Mouse (Mus musculus) layer of hippocampus, adult 9-10 months (tissue): ENCODE data around the gene Rapgef6.

Source experiments
- DNase-seq: peaks from one replicate; pipeline ENCODE4 v3.0.0; 2022; ENCODE audit warnings: low spot score

Rapgef6 gene

GRCm38 (mm10) chr11:54693696-54694095, 171.0 kb downstream of the Rapgef6 start:
- no peak for DNase-seq

- DNase-seq, result no peak
Measured at GRCm38 (mm10) chr11:54694291-54694690, 171.6 kb downstream of the Rapgef6 start.

GRCm38 (mm10) chr11:54695951-54696350, 173.3 kb downstream of the Rapgef6 start:
- DNase-seq, result no peak

- DNase-seq, result no peak
Measured at GRCm38 (mm10) chr11:54697611-54698010, 175.0 kb downstream of the Rapgef6 start.

DNA sequence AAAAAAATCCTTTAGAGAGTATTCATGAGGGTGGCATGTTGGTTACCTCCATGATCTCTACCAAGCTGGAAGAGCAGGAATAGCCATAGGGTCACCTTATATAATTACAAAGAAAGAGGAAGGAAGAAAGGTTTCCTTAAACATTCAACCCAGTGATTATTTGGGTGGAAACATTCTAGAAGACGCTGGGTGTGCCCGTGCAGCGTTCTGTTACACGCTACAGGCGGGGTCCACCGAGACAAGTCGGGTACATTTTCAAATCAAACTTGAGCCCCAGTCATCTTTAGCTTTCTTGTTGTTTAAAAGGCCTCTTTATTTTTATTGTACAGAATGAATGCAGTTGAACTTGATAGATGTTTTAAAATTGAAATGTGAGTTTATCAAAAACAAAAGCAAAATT, 176.0 kb downstream of the Rapgef6 start:
- no peak for DNase-seq

DNA sequence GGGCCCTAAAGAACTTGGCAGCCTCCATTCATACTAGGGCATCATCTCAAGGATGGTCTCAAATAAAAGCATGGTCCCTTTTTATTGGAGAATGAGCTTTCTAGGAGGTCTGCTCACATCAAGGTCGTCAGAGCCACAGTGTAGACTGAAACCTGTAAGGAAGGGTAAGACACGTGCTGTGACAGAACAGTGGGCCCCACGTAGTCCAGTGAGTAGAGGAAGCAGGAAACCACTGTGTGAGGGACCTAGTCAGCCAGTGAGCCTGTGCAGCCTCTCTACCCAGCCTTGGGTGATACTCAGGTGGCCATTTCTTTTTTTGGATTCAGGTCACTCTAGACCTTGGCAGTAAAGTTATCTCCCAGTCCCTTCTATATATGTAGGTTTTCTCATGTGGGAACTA, 177.3 kb downstream of the Rapgef6 start:
- no peak for DNase-seq

DNA sequence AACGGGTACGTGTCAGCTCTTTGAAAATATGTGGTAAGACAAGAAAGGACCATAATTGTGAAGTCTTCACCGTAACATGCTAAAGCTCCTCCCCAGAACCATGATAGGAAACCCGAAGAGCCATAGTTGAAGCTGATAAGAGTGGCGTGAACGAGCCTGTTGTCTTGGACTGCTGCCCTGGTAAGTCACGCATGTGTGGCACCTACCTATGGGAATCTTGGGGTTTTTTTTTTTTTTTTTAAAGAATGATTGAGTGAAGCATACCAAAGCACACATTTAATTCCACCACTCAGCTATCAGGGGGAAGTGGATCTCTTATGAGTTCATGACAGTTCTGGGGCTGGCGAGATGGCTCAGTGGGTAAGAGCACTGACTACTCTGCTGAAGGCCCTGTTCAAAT, 179.2 kb downstream of the Rapgef6 start:
- DNase-seq, result no peak

- DNase-seq, result peak; percentile 77
Measured at GRCm38 (mm10) chr11:54703306-54703705, 180.7 kb downstream of the Rapgef6 start.

DNA sequence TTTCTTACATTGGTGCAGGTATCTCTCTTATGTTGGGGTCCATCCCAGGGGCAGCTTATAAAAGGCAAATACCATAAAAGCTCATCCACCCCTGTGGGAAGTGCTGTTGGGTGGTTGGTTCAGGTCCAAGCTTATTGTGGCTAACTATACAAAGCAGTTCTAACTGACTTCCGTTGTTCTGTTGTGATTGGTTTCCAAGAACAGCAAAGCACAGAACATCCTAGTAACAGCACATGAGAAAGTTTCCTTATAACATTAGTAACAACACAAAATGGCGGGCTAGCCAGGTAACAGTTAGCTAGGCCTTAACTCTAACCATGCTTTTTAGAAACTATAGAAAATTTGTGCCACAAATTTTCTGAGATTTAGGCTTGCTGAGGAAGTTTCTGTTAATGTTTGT, 185.5 kb downstream of the Rapgef6 start:
- no peak for DNase-seq

DNA sequence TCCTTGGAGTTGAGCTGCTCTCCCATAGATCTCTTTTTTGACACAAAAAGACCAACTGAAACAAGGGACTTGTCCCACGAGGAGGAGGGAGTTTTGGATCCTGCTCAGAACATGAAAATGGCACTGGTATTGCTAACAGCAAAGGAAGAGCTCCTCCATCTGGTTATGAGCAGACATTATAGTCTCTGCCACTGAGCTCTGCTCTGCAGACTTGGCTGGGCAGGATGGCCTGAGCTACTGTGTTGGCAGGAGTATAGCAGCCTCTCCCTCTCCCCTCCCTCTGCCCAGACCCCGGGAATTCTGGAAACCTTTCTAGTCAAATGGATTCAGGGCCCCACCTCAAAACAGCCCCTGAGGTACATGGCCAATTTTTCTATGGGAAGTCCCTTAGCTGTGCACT, 187.0 kb downstream of the Rapgef6 start:
- no peak for DNase-seq

DNA sequence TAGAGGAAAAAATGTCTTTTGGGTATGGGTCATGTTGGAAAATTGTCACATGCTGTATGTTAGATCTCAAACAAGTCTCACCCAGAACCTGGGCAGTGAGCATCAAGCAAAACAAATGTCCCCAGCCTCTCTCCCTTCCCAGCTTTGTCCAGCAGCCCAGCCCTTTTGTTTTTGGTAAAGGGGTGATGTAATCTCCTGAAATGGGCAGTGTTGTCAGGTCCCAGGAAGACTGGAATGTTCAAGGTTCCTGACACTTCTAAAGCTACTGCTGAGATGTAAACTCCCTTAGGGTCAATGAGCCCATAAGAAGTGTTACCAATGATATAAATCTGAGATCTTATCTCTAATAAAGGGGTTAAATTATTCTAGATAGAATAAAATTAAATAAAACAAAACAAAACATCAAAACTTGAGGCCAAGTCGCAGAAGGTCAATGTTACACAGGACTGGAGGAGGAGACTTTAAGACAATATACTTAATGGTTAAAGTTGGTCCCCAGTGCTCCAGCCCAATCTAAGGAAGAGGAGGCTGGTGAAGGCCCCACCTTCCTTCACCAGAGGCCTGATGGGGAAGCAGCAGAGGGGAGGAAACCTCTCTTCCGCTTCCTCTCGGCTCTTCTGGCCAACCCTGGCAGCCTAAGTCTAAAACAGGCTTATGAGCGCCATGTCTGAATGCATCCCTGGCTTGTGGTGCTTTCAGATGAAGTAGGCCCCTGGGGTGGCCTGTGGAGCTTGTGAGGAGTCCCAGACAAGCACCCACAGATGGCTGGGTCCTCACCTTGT, 188.1 kb downstream of the Rapgef6 start:
- no peak for DNase-seq

GRCm38 (mm10) chr11:54712849-54713248, 190.2 kb downstream of the Rapgef6 start:
- no peak for DNase-seq

DNA sequence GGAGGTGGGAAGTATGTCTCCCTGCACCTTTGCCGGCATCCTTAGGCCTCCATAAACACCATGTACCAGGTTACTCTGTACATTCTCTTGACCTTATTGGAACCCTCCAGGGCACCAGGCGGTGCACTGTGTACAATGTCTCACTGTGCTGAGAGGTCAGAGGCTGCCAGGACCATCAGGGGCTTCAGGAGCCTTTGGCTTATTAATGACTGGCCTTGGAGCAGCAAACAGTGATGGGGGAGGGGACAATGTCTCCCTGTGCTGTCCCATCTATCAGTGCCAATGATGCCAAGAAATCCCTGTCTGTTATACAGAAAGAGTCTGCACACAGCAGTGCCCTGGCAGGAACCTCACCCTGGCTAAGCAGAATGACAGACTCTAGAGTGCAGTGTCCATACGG, 195.2 kb downstream of the Rapgef6 start:
- DNase-seq, result no peak

- DNase-seq, result no peak
Measured at GRCm38 (mm10) chr11:54718601-54719000, 196.0 kb downstream of the Rapgef6 start.

DNA sequence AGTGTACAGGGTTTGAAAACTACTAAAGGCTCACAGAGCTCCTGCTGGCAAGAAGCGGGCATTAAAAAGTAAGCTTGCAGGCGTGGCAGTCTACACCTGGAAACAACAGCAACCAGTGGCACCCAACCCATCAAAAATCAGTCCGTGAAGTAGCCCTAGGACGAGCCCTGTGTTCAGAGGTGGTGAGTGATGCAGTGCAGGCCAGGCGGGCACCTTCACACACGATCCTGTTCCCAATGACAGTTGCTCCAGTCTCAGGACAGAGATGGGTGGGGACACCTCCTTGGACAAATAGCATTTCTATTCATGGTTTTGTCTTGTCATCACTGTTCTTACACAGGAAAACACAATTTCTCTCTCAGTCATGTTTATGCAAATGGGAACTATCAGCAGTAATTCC, 199.4 kb downstream of the Rapgef6 start:
- no peak for DNase-seq

DNA sequence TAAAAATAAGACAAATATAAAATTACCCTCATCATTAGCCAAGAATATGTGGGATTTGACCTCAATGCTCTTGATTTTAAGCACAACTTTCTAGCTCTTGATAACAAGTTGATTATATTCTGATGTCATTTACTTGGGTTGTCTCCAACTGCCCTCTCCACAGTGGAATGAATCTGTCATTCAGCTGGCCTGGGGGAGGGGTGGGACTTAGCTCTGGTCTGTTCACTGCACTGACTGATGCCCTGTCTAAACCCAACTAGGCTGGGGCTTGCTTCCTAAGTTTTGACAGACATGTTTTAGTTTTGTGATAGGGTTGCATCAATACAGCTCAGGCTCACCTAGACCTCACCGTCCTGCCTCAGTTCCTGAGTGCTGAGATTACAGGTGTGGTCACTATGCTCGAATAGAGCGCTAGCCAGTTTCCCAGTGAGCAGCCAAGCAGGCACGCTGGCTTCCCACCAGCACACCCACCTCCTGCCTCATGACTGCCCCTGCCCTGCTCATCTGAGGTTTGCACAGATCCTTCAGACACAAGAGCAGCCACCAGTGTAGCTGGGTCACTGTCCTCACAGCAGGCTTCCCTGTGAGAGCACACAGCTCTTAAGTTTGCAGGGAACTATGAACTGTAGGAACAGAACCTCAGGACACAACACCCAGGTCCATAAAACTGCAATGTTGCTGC, 201.8 kb downstream of the Rapgef6 start:
- no peak for DNase-seq

DNA sequence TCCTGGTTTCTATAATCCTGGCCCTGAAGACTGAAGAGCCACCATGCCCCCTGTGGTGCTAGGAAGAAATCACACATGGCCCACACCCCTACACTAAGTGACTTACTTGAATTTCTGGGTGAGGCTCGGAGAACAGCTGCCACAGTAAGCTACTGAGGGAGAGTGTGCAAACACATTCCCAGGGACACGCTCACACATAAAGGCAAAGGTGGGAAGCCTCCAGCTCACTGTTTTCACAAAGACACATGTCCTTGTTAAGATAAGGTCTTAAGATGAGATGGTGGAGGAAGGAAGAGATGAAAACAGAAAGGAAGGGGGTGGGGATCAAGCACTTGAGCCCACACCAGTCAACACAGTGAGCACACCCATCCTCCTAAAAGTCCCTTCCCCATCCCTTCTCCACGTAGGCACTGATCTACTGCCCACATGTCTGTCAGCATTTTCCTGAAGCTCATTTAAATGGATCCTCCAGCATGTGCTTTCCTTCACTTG, 204.0 kb downstream of the Rapgef6 start:
- no peak for DNase-seq

- DNase-seq, result peak; percentile 40
Measured at GRCm38 (mm10) chr11:54727327-54727901, 204.8 kb downstream of the Rapgef6 start.

- no peak for DNase-seq
Measured at GRCm38 (mm10) chr11:54728371-54728770, 205.7 kb downstream of the Rapgef6 start.

GRCm38 (mm10) chr11:54729311-54729710, 206.7 kb downstream of the Rapgef6 start:
- DNase-seq, result no peak

DNA sequence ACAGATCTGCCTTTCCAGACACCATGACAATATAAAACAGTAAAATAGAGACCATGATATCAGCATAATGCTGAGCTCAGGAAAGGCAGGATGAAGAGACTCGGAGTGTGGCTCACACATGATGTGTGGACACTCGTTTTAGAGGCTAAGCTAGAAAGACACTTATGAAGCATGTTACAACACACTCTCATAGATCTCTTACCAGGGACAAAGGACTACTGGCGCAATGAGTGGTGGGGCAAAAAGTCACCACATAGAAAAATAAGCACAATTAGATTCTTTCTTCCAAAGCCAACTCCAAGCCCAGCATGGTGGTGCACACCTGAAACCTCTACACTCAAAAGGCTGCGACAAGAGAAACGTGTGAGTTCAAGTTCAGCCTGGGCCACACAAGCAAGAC, 208.3 kb downstream of the Rapgef6 start:
- DNase-seq, result no peak

DNA sequence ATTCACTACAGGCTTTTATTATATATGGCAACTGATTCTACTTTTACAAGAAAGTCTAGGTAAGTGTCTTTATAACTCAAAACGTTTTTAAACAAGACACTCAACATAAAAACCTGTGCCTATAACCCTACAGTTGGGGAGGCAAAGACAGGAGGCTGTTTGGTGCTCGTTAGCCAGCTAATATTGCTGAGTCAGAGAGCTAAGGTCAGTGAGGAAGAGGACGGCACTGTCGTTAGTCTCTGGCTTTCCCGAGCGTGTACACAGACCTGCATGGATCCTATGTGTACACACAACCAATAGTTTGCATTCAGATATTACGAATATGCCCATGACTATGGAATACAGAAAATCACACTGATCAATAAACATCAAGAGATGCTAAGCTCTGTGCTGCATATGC, 208.7 kb downstream of the Rapgef6 start:
- DNase-seq, result no peak

GRCm38 (mm10) chr11:54733546-54733945, 210.9 kb downstream of the Rapgef6 start:
- DNase-seq, result no peak
